Mouse (Mus musculus): ENCODE data around the gene Slc6a9. TPM values are rescaled to one million over a fixed set of nuclear protein-coding genes. Genes with fewer than 3 reads are reported as not detected.

Slc6a9 gene
- polyA plus RNA-seq, 1 experiment, result not detected

GRCm38 (mm10) chr4:117889471-117889870 lies 55.2 kb downstream of the Slc6a9 start:
- Histone ChIP-seq H3K4me1 (ENCODE audit: control insufficient read depth, insufficient read depth, low read length) (peaks cover 25% of the 10 kb centered on the region), H3K27ac (ENCODE audit: insufficient read depth, low read depth, low read length) (no peak overlapping the region), H3K4me3 (ENCODE audit: insufficient read depth, low read depth, low read length) (no peak overlapping the region)
- 91% methylated on average over 15 of the region's 15 CpGs for WGBS
- no peak for TF ChIP-seq POLR2A (IDR thresholded peaks at IDR 0.05; ENCODE audit: insufficient read depth, low read depth, low read length)
- TF ChIP-seq CTCF (IDR thresholded peaks at IDR 0.05; ENCODE audit: insufficient read depth, low read depth, low read length), result no peak

GRCm38 (mm10) chr4:117890031-117890430 lies 55.7 kb downstream of the Slc6a9 start:
- no peak for TF ChIP-seq CTCF (IDR thresholded peaks at IDR 0.05; ENCODE audit: insufficient read depth, low read depth, low read length)
- no peak for TF ChIP-seq POLR2A (IDR thresholded peaks at IDR 0.05; ENCODE audit: insufficient read depth, low read depth, low read length)
- peaks cover 21% of the 10 kb centered on the region for H3K4me1 ChIP-seq (ENCODE audit: control insufficient read depth, insufficient read depth, low read length)
- H3K4me3 ChIP-seq (ENCODE audit: insufficient read depth, low read depth, low read length), result no peak overlapping the region
- WGBS, result 89% methylated on average over 14 of the region's 14 CpGs
- no peak overlapping the region for H3K27ac ChIP-seq (ENCODE audit: insufficient read depth, low read depth, low read length)

- no peak overlapping the region for H3K27ac ChIP-seq (ENCODE audit: insufficient read depth, low read depth, low read length)
- TF ChIP-seq POLR2A (IDR thresholded peaks at IDR 0.05; ENCODE audit: insufficient read depth, low read depth, low read length) (no peak), CTCF (IDR thresholded peaks at IDR 0.05; ENCODE audit: insufficient read depth, low read depth, low read length) (no peak)
- WGBS, result 55% methylated on average over 8 of the region's 8 CpGs
- no peak overlapping the region for H3K4me3 ChIP-seq (ENCODE audit: insufficient read depth, low read depth, low read length)
- peaks cover 15% of the 10 kb centered on the region for H3K4me1 ChIP-seq (ENCODE audit: control insufficient read depth, insufficient read depth, low read length)
Measured at GRCm38 (mm10) chr4:117890750-117891149, 56.4 kb downstream of the Slc6a9 start.

- TF ChIP-seq POLR2A (IDR thresholded peaks at IDR 0.05; ENCODE audit: insufficient read depth, low read depth, low read length) (no peak), CTCF (IDR thresholded peaks at IDR 0.05; ENCODE audit: insufficient read depth, low read depth, low read length) (no peak)
- 0% methylated on average over 21 of the region's 21 CpGs for WGBS
- Histone ChIP-seq H3K4me1 (ENCODE audit: control insufficient read depth, insufficient read depth, low read length) (peaks cover 9% of the 10 kb centered on the region), H3K4me3 (ENCODE audit: insufficient read depth, low read depth, low read length) (peak within 1 kb of the TSS; percentile 72), H3K27ac (ENCODE audit: insufficient read depth, low read depth, low read length) (0 out of 2 replicates have a peak within 1 kb of the TSS, but pooled peaks have one; percentile 3)
Measured at GRCm38 (mm10) chr4:117891738-117892161, 57.4 kb downstream of the Slc6a9 start, which contains the start of gene Dph2. Dph2 (minus strand) TSS chr4:117892032.

- TF ChIP-seq POLR2A (IDR thresholded peaks at IDR 0.05; ENCODE audit: insufficient read depth, low read depth, low read length) (no peak), CTCF (IDR thresholded peaks at IDR 0.05; ENCODE audit: insufficient read depth, low read depth, low read length) (no peak)
- WGBS, result 40% methylated on average over 9 of the region's 9 CpGs
- H3K4me1 ChIP-seq (ENCODE audit: control insufficient read depth, insufficient read depth, low read length), result peaks cover 9% of the 10 kb centered on the region
- no peak overlapping the region for H3K27ac ChIP-seq (ENCODE audit: insufficient read depth, low read depth, low read length)
- H3K4me3 ChIP-seq (ENCODE audit: insufficient read depth, low read depth, low read length), result no peak overlapping the region
Measured at GRCm38 (mm10) chr4:117893376-117893775, 59.1 kb downstream of the Slc6a9 start.

- H3K27ac ChIP-seq (ENCODE audit: insufficient read depth, low read depth, low read length), result no peak overlapping the region
- WGBS, result 89% methylated on average over 8 of the region's 8 CpGs
- no peak overlapping the region for H3K4me3 ChIP-seq (ENCODE audit: insufficient read depth, low read depth, low read length)
- peaks cover 9% of the 10 kb centered on the region for H3K4me1 ChIP-seq (ENCODE audit: control insufficient read depth, insufficient read depth, low read length)
- no peak for TF ChIP-seq CTCF (IDR thresholded peaks at IDR 0.05; ENCODE audit: insufficient read depth, low read depth, low read length)
Measured at GRCm38 (mm10) chr4:117894601-117895000, 60.3 kb downstream of the Slc6a9 start.

- Histone ChIP-seq H3K4me3 (ENCODE audit: insufficient read depth, low read depth, low read length) (no peak overlapping the region), H3K27ac (ENCODE audit: insufficient read depth, low read depth, low read length) (no peak overlapping the region), H3K4me1 (ENCODE audit: control insufficient read depth, insufficient read depth, low read length) (peaks cover 9% of the 10 kb centered on the region)
- no peak for TF ChIP-seq POLR2A (IDR thresholded peaks at IDR 0.05; ENCODE audit: insufficient read depth, low read depth, low read length)
- TF ChIP-seq CTCF (IDR thresholded peaks at IDR 0.05; ENCODE audit: insufficient read depth, low read depth, low read length), result no peak
- 69% methylated on average over 7 of the region's 7 CpGs for WGBS
Measured at GRCm38 (mm10) chr4:117895339-117895738, 61.0 kb downstream of the Slc6a9 start.

GRCm38 (mm10) chr4:117896031-117896430 lies 61.7 kb downstream of the Slc6a9 start:
- Histone ChIP-seq H3K4me1 (ENCODE audit: control insufficient read depth, insufficient read depth, low read length) (peaks cover 5% of the 10 kb centered on the region; the same call in 1 of the 2 replicates), H3K4me3 (ENCODE audit: insufficient read depth, low read depth, low read length) (no peak overlapping the region), H3K27ac (ENCODE audit: insufficient read depth, low read depth, low read length) (no peak overlapping the region)
- TF ChIP-seq POLR2A (IDR thresholded peaks at IDR 0.05; ENCODE audit: insufficient read depth, low read depth, low read length) (no peak), CTCF (IDR thresholded peaks at IDR 0.05; ENCODE audit: insufficient read depth, low read depth, low read length) (no peak)
- 95% methylated on average over 6 of the region's 6 CpGs for WGBS

- Histone ChIP-seq H3K4me3 (ENCODE audit: insufficient read depth, low read depth, low read length) (no peak overlapping the region), H3K4me1 (ENCODE audit: control insufficient read depth, insufficient read depth, low read length) (no peaks in the 10 kb centered on the region), H3K27ac (ENCODE audit: insufficient read depth, low read depth, low read length) (no peak overlapping the region)
- WGBS, result 82% methylated on average over 3 of the region's 3 CpGs
- no peak for TF ChIP-seq POLR2A (IDR thresholded peaks at IDR 0.05; ENCODE audit: insufficient read depth, low read depth, low read length)
- TF ChIP-seq CTCF (IDR thresholded peaks at IDR 0.05; ENCODE audit: insufficient read depth, low read depth, low read length), result no peak
Measured at GRCm38 (mm10) chr4:117898111-117898510, 63.8 kb downstream of the Slc6a9 start.

- 61% methylated on average over 10 of the region's 10 CpGs for WGBS
- Histone ChIP-seq H3K4me1 (ENCODE audit: control insufficient read depth, insufficient read depth, low read length) (peaks cover 18% of the 10 kb centered on the region; the same call in 1 of the 2 replicates), H3K27ac (ENCODE audit: insufficient read depth, low read depth, low read length) (no peak overlapping the region), H3K4me3 (ENCODE audit: insufficient read depth, low read depth, low read length) (no peak overlapping the region)
- TF ChIP-seq POLR2A (IDR thresholded peaks at IDR 0.05; ENCODE audit: insufficient read depth, low read depth, low read length) (no peak), CTCF (IDR thresholded peaks at IDR 0.05; ENCODE audit: insufficient read depth, low read depth, low read length) (no peak)
Measured at GRCm38 (mm10) chr4:117904094-117904493, 69.8 kb downstream of the Slc6a9 start.

Data from olfactory bulb, adult 2 months (tissue).